1 mouse cellular context compared by ENCODE assay signal in the genomic region with DNA sequence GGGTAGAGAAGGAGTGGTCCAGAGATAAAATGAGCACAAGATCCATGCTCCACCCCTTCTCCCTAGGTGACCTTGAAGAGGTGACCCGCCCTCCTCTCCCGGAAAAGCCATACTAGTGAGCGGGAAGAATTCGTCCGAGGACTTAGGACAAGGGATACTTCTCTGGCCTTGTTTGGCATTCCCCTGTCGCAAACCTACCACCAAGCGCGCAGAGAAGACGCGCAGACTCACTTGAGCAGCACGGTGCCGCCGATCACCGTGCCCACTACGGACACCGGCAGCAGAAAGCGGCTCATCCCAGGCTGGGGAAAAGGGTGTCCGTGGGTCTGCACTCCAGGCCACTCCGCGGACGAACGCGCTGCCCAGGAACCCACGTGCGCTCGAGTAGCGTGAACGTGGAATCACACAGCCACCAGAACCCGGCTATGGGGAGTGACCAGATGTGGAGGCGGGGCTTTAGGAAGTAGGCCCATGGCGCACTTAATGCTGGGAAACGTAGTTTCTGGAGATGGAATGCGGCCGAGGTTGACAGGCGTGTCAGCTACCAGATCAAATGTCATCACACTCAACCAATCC.
TF ChIP-seq lines count a peak whose summit lies in the region.

A gene (minus strand): TSS at position 434 of the 576 bp plus-strand sequence.

TF ChIP-seq in CH12.LX, 34 proteins besides CTCF, POLR2A, EP300 and RAD21 (continued from another document):
- TF ChIP-seq MYC (IDR thresholded peaks at IDR 0.05; ENCODE audit: low read depth, low read length) (peak; percentile 57; the same call in 1 of the 2 replicates), HCFC1 (IDR thresholded peaks at IDR 0.05; ENCODE audit: low read depth, low read length) (peak; percentile 93), NRF1 (IDR thresholded peaks at IDR 0.05; ENCODE audit: low read depth, low read length) (peak; percentile 79), SIN3A (IDR thresholded peaks at IDR 0.05; ENCODE audit: low read length) (peak; percentile 84), MXI1 (IDR thresholded peaks at IDR 0.05; ENCODE audit: low read depth, low read length) (peak; percentile 97), MEF2A (IDR thresholded peaks at IDR 0.05; ENCODE audit: borderline replicate concordance, low read depth, low read length) (0 out of 2 replicates have a peak, but pooled peaks have one; percentile 11)
